20 mouse cellular contexts compared by ENCODE assay signal in genomic region chr8:120622161-120622560, GRCm38 (mm10). TPM values are rescaled to one million over a fixed set of nuclear protein-coding genes. Genes with fewer than 3 reads are reported as not detected.
DNase-seq lines count a peak whose midpoint lies in the region; ATAC-seq lines count a peak whose summit lies in the region.
"Had no signal": no experiment of that assay in that cellular context is flagged by ENCODE, and none has a peak within 500 bp of the region (broad histone marks: within the 10 kb centered on the region; RNA-seq: fewer than 3 reads in every experiment).

No protein-coding gene starts in this region.

- H3K9ac ChIP-seq in heart, embryonic 12.5 days, result peak overlapping the region; percentile 9; the same call in 1 of the 2 replicates
- no peak overlapping the region for H3K9ac ChIP-seq in midbrain, embryonic 11.5 days (ENCODE audit: low read length)
- H3K9ac ChIP-seq: hindbrain, embryonic 13.5 days; intestine, embryonic 15.5 days; limb, embryonic 15.5 days had no signal

- 56% methylated on average over 14 of the region's 14 CpGs for WGBS in heart, embryonic 12.5 days
- WGBS in midbrain, embryonic 10.5 days, result 62% methylated on average over 14 of the region's 14 CpGs
- 44% methylated on average over 14 of the region's 14 CpGs for WGBS in midbrain, embryonic 11.5 days

- 0 out of 2 replicates have a peak overlapping the region, but pooled peaks have one; percentile 13 for H3K4me2 ChIP-seq in heart, embryonic 12.5 days
- no peak overlapping the region for H3K4me2 ChIP-seq in midbrain, embryonic 11.5 days
- H3K4me2 ChIP-seq: hindbrain, embryonic 13.5 days; intestine, embryonic 15.5 days; limb, embryonic 15.5 days had no signal

- no peak for DNase-seq in heart, adult 8-10 months (ENCODE audit: low spot score)
- DNase-seq in midbrain, embryonic 10.5 days (ENCODE audit: low spot score), result no peak
- DNase-seq in midbrain, embryonic 11.5 days (ENCODE audit: low spot score, missing footprints), result no peak
- no peak for DNase-seq in urinary bladder, postnatal 14 days (ENCODE audit: low spot score)
- no peak for DNase-seq in thymus, postnatal 10 days (ENCODE audit: low spot score in 2 of 2)
- DNase-seq: adrenal gland, postnatal 14 days; cerebellum, adult 2 months; gastrocnemius, postnatal 10 days; kidney, postnatal 4 days; right cerebral cortex, postnatal 14 days had no signal

- H3K36me3 ChIP-seq in heart, embryonic 12.5 days, result no peaks in the 10 kb centered on the region
- H3K36me3 ChIP-seq in midbrain, embryonic 10.5 days, result no peaks in the 10 kb centered on the region
- no peaks in the 10 kb centered on the region for H3K36me3 ChIP-seq in midbrain, embryonic 11.5 days (ENCODE audit: control insufficient read depth, insufficient read depth, low read length)
- H3K36me3 ChIP-seq: hindbrain, embryonic 13.5 days; intestine, embryonic 15.5 days; limb, embryonic 15.5 days had no signal

- 0 out of 2 replicates have a peak overlapping the region, but pooled peaks have one; percentile 7 for H3K27ac ChIP-seq in heart, embryonic 12.5 days (ENCODE audit: poor library complexity, severe bottlenecking)
- H3K27ac ChIP-seq in midbrain, embryonic 10.5 days (replicated peaks), result peak overlapping the region; percentile 81
- H3K27ac ChIP-seq in midbrain, embryonic 11.5 days (ENCODE audit: low read depth, low read length), result no peak overlapping the region
- peak overlapping the region; percentile 42; the same call in 1 of the 2 replicates for H3K27ac ChIP-seq in brown adipose tissue, adult 24 weeks (replicated peaks; ENCODE audit: low read depth, low read length)
- H3K27ac ChIP-seq: intestine, embryonic 15.5 days; limb, embryonic 15.5 days had no signal

- 0 out of 2 replicates have a peak, but pooled peaks have one; percentile 19 for ATAC-seq in heart, embryonic 12.5 days (ENCODE audit: insufficient number of reproducible peaks, low FRiP score)
- no peak for ATAC-seq in midbrain, embryonic 11.5 days (ENCODE audit: low FRiP score)
- ATAC-seq: activated CD4-positive, CD25-positive, alpha-beta regulatory T cell, adult 4 months; intestine, embryonic 15.5 days; lung, postnatal 0 days had no signal

- peaks cover 38% of the 10 kb centered on the region for H3K4me1 ChIP-seq in heart, embryonic 12.5 days (replicated peaks)
- H3K4me1 ChIP-seq in midbrain, embryonic 10.5 days, result peaks cover 67% of the 10 kb centered on the region
- peaks cover 25% of the 10 kb centered on the region for H3K4me1 ChIP-seq in midbrain, embryonic 11.5 days (ENCODE audit: control insufficient read depth, insufficient read depth, low read length)
- H3K4me1 ChIP-seq in brown adipose tissue, adult 24 weeks (ENCODE audit: control insufficient read depth, insufficient read depth, insufficient read length, low read length), result peaks cover 23% of the 10 kb centered on the region

- H3K9me3 ChIP-seq in heart, embryonic 12.5 days (replicated peaks), result no peaks in the 10 kb centered on the region
- no peaks in the 10 kb centered on the region for H3K9me3 ChIP-seq in midbrain, embryonic 10.5 days (replicated peaks)
- H3K9me3 ChIP-seq in midbrain, embryonic 11.5 days (ENCODE audit: control insufficient read depth, low read length), result no peaks in the 10 kb centered on the region
- H3K9me3 ChIP-seq: hindbrain, embryonic 13.5 days; intestine, embryonic 15.5 days; limb, embryonic 15.5 days had no signal

- no peaks in the 10 kb centered on the region for H3K27me3 ChIP-seq in heart, embryonic 12.5 days (replicated peaks)
- H3K27me3 ChIP-seq in midbrain, embryonic 10.5 days (ENCODE audit: low read depth, poor library complexity, severe bottlenecking), result 0 out of 2 replicates have a peak, but pooled peaks cover 3% of the 10 kb centered on the region
- no peaks in the 10 kb centered on the region for H3K27me3 ChIP-seq in midbrain, embryonic 11.5 days (ENCODE audit: control insufficient read depth, insufficient read depth, low read length)
- H3K27me3 ChIP-seq: hindbrain, embryonic 13.5 days; intestine, embryonic 15.5 days; limb, embryonic 15.5 days had no signal

- H3K4me3 ChIP-seq in heart, embryonic 12.5 days, result no peak overlapping the region
- no peak overlapping the region for H3K4me3 ChIP-seq in midbrain, embryonic 10.5 days
- no peak overlapping the region for H3K4me3 ChIP-seq in midbrain, embryonic 11.5 days (ENCODE audit: low read depth, low read length)
- no peak overlapping the region for H3K4me3 ChIP-seq in brown adipose tissue, adult 24 weeks (ENCODE audit: insufficient read depth, low read depth, low read length)
- H3K4me3 ChIP-seq: hindbrain, embryonic 13.5 days; intestine, embryonic 15.5 days; limb, embryonic 15.5 days had no signal

RNA-seq across cellular contexts. Expression of gene 1190005I06Rik, which starts 25.3 kb away (rescaled TPM):
- 3.5 and 6.7 TPM in 2 replicates for polyA plus RNA-seq in heart, embryonic 12.5 days (2016; fragmentation: Nextera tagmentation; extraction: Ambion mirVana)
- total RNA-seq in heart, adult 8-10 months (2022), result 1 to 10 TPM; 3.0 to 5.7 (median 4.3) TPM
- polyA plus RNA-seq in midbrain, embryonic 10.5 days (2016; fragmentation: Nextera tagmentation; extraction: Ambion mirVana), result 3.9 TPM in 2 replicates
- 2.9 and 4.4 TPM in 2 replicates for polyA plus RNA-seq in midbrain, embryonic 11.5 days (2014; fragmentation: Nextera tagmentation; extraction: Ambion mirVana)
- 49.2 and 62.6 TPM in 2 replicates for polyA plus RNA-seq in brown adipose tissue, adult 24 weeks (2012; ENCODE audit: insufficient read depth, insufficient read length, missing spikeins)
- polyA plus RNA-seq: activated CD4-positive, CD25-positive, alpha-beta regulatory T cell, adult 4 months had no signal

RNA-seq across cellular contexts. Expression of gene Gins2, which starts 33.1 kb away (rescaled TPM):
- 63.4 and 66.8 TPM in 2 replicates for polyA plus RNA-seq in heart, embryonic 12.5 days (2016; fragmentation: Nextera tagmentation; extraction: Ambion mirVana)
- total RNA-seq in heart, adult 8-10 months (2022), result 1 to 10 TPM in 3 of 4 experiments, under 1 TPM in 1; 0.98 to 1.7 (median 1.7) TPM
- 162 and 192 TPM in 2 replicates for polyA plus RNA-seq in midbrain, embryonic 10.5 days (2016; fragmentation: Nextera tagmentation; extraction: Ambion mirVana)
- polyA plus RNA-seq in midbrain, embryonic 11.5 days (2014; fragmentation: Nextera tagmentation; extraction: Ambion mirVana), result 113 and 120 TPM in 2 replicates
- polyA plus RNA-seq in brown adipose tissue, adult 24 weeks (2012; ENCODE audit: insufficient read depth, insufficient read length, missing spikeins), result 5.4 and 6.5 TPM in 2 replicates

RNA-seq across cellular contexts. Expression of gene Gm27021, which starts 45.7 kb away (rescaled TPM):
- polyA plus RNA-seq in heart, embryonic 12.5 days (2016; fragmentation: Nextera tagmentation; extraction: Ambion mirVana), result 0.72 TPM in 1 of 2 replicates, not detected in the other
- not detected for total RNA-seq in heart, adult 8-10 months (2022)
- polyA plus RNA-seq in midbrain, embryonic 10.5 days (2016; fragmentation: Nextera tagmentation; extraction: Ambion mirVana), result 3.1 and 3.5 TPM in 2 replicates
- polyA plus RNA-seq in midbrain, embryonic 11.5 days (2014; fragmentation: Nextera tagmentation; extraction: Ambion mirVana), result 3.4 and 3.5 TPM in 2 replicates
- not detected in 2 replicates for polyA plus RNA-seq in brown adipose tissue, adult 24 weeks (2012; ENCODE audit: insufficient read depth, insufficient read length, missing spikeins)
- total RNA-seq: adrenal gland, postnatal 14 days; gastrocnemius, postnatal 10 days; layer of hippocampus, postnatal 25 days; left cerebral cortex, postnatal 14 days; megakaryocyte progenitor cell, adult 5-6 weeks had no signal
- polyA plus RNA-seq: activated CD4-positive, CD25-positive, alpha-beta regulatory T cell, adult 4 months had no signal

RNA-seq across cellular contexts. Expression of gene Cox4i1, which starts 45.9 kb away (rescaled TPM):
- polyA plus RNA-seq in heart, embryonic 12.5 days (2016; fragmentation: Nextera tagmentation; extraction: Ambion mirVana), result 1,676 and 1,716 TPM in 2 replicates
- 1,000 to 10,000 TPM; 4,385 to 5,037 (median 4,791) TPM for total RNA-seq in heart, adult 8-10 months (2022)
- polyA plus RNA-seq in midbrain, embryonic 10.5 days (2016; fragmentation: Nextera tagmentation; extraction: Ambion mirVana), result 948 and 963 TPM in 2 replicates
- polyA plus RNA-seq in midbrain, embryonic 11.5 days (2014; fragmentation: Nextera tagmentation; extraction: Ambion mirVana), result 937 and 953 TPM in 2 replicates
- 3,967 and 4,844 TPM in 2 replicates for polyA plus RNA-seq in brown adipose tissue, adult 24 weeks (2012; ENCODE audit: insufficient read depth, insufficient read length, missing spikeins)

RNA-seq across cellular contexts. Expression of gene Emc8, which starts 46.2 kb away (rescaled TPM):
- polyA plus RNA-seq in heart, embryonic 12.5 days (2016; fragmentation: Nextera tagmentation; extraction: Ambion mirVana), result 168 and 183 TPM in 2 replicates
- 10 to 100 TPM; 44.3 to 57.6 (median 46.7) TPM for total RNA-seq in heart, adult 8-10 months (2022)
- polyA plus RNA-seq in midbrain, embryonic 10.5 days (2016; fragmentation: Nextera tagmentation; extraction: Ambion mirVana), result 347 and 384 TPM in 2 replicates
- polyA plus RNA-seq in midbrain, embryonic 11.5 days (2014; fragmentation: Nextera tagmentation; extraction: Ambion mirVana), result 292 and 306 TPM in 2 replicates
- 78.9 and 99.3 TPM in 2 replicates for polyA plus RNA-seq in brown adipose tissue, adult 24 weeks (2012; ENCODE audit: insufficient read depth, insufficient read length, missing spikeins)
